Mouse (Mus musculus) mouse trophoblast stem cell (cell line): Measurements from ENCODE around the gene Zbtb4.

ENCODE experiments used
- in situ Hi-C, 2 experiments: fragments of 300-500 bp; cut with MseI, MboI; formaldehyde crosslinking; loops; 2 replicates in 1 of 2; 3 replicates in 1 of 2; pipeline ENCODE4 v1.15.1; 2025

Zbtb4 gene

DNA sequence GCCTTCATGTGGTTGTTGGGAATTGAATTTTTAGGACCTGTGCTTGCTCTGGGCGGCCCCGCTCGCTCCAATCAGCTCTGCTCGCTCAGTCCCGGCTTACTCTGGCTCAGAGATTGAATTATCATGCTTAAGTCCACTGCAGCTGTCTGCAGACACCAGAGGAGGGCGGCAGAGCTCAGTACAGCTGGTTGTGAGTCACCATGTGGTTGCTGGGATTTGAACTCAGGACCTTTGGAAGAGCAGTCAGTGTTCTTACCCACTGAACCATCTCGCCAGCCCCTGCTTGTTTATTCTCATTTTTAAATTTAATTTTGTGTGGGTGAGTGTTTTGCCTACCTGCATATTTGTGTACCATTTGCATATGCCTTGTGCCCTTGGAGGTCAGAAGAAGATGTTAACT lies 2.2 kb upstream of the Zbtb4 start:
- in situ Hi-C loops = no loop called here

DNA sequence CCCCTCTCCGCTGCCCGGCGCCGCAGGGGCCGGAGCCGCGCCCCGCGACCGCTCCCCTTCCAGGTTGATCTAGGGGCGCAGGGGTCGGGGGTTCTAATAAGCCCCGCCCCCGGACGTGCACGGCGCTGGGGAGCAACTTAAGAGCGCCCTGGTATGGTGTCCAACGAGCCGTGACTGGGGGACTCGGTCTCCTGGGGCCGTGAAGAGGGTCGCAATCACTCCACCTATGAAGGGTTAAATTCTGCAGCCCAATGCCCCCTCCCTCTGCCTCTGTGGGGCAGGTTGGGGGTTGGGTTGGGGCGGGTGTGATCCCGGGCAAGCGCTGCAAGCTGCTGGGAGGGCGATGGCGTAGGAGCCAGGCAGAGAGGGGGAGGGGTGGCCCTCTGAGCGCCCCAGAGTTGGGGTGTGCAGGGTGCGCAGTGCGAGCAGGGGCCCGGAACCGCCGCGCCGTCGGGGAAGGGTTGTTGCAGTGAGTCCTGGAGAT lies 456 bp downstream of the Zbtb4 start:
- in situ Hi-C loops = no loop called here

DNA sequence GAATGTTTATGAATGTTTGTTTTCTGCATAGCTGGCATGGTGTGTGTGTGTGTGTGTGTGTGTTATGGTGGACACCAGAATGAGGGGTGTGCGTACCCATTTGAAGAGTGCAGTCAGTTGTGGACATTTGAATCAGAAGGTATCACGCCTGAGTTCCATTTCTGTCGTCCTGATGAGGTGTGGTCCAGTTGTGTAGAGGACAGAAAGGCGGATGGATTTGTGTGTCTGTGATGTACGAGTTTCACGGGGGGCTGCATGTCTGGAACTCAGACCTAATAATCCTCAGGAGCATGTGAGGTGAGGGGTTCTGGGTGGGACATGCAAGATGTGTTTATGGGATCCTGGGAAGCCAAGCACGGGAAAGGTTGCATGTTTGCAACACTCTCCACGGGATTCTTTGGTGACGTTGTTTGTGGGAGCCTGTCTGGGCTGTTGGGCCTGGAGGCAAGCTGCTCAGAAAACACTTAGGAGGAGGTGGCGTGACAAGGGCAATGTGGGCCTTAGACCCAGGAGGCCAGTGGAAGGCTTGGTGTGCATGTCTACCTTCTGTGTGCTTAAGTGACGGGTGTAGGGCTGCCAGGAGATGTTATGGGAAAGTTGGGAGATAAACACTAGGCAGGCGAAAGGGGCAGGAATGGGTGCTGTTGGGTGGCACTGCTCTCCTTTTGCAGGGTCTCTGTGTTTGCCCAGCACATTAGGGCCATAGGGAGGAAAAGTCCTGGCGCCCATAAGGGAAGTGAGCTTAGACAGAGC lies 1.3 kb downstream of the Zbtb4 start:
- in situ Hi-C loops = no loop called here

DNA sequence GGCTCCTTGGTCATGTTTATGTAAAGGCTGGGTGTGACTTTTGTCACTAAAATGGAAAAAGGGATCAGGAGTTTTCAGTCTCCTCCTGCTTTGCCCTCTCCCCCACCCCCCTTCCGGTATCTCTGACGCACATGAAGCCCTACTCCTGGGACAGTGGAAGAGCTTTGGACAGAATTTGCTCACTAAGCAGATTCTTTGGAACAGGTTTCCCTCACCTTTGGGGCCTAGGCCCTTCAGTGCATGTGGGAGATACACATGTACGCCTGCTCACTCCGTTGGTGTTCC lies 1.9 kb downstream of the Zbtb4 start:
- in situ Hi-C loops = no loop called here

DNA sequence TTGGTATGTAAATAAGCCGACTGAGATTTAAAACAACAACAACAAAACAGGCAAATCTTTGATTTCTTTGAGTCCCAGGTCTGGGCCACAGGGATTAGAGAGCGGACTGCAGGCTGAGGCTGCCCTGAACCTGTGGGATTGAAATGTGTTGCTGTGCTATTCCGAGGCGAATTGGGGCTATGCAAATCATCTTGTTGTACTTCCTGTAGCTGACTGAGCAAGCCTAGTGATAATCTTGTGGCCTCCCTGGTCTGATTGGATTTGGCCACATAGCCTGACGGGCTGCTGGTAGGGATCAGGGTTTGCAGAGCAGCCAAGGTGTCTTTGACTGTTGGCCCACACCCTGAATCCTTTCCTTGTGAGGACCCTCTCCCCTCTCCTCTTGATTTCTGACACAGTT lies 9.2 kb downstream of the Zbtb4 start:
- in situ Hi-C loops = no loop called here

DNA sequence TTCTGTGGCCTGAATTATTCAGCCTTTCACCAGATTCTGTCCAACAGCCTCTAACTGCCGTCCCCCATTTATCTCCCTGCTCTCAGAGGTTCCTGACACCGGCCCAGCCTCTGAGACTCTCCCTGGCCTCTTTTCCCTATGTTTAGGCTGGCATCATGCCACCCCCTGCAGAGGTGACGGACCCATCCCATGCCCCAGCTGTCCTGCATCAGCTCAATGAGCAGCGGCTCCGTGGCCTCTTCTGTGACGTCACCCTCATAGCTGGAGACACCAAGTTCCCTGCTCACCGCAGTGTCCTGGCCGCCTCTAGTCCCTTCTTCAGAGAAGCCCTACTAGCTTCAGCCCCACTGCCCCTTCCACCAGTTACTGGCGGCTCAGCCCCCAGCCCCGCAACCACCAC lies 10.0 kb downstream of the Zbtb4 start:
- in situ Hi-C loops = no loop called here

DNA sequence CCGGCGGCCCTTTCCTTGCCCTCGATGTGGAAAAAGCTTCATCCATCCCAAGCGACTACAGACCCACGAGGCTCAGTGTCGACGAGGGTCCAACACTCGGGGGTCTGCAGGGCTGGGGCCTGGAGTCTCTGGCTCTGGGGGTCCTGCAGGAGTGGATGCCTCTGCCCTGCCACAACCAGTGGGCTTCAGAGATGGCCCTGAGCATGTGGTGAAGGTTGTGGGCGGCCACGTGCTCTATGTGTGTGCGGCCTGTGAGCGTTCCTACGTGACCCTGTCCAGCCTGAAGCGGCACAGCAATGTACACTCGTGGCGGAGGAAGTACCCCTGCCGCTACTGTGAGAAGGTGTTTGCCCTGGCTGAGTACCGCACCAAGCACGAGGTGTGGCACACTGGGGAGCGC lies 10.8 kb downstream of the Zbtb4 start:
- in situ Hi-C loops = no loop called here

DNA sequence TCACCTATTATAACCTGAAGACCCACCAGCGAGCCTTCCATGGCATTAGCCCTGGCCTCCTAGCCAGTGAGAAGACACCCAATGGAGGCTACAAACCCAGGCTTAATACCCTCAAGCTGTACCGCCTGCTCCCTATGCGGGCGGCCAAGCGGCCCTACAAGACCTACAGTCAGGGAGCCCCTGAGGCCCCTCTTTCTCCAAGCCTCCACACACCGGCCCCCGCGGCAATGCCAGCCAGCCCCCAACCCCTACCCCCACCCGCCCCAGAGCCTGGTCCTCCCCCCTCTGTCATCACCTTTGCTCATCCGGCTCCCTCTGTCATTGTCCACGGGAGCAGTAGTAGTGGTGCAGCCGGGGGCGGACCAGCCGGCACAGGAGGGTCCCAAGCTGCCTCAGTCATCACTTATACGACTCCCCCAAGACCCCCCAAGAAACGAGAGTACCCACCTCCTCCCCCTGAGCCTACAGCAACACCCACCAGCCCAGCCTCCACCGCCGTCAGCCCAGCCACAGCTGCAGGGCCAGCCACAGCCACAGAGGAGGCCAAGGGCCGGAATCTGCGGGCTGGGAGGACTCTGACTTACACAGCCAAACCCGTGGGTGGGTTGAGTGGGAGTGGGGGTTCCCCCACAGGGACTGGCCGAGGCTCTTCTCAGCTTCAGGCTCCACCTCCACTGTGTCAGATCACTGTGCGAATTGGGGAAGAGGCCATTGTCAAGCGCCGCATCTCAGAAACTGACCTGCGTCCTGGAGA lies 12.0 kb downstream of the Zbtb4 start:
- in situ Hi-C loops = no loop called here

DNA sequence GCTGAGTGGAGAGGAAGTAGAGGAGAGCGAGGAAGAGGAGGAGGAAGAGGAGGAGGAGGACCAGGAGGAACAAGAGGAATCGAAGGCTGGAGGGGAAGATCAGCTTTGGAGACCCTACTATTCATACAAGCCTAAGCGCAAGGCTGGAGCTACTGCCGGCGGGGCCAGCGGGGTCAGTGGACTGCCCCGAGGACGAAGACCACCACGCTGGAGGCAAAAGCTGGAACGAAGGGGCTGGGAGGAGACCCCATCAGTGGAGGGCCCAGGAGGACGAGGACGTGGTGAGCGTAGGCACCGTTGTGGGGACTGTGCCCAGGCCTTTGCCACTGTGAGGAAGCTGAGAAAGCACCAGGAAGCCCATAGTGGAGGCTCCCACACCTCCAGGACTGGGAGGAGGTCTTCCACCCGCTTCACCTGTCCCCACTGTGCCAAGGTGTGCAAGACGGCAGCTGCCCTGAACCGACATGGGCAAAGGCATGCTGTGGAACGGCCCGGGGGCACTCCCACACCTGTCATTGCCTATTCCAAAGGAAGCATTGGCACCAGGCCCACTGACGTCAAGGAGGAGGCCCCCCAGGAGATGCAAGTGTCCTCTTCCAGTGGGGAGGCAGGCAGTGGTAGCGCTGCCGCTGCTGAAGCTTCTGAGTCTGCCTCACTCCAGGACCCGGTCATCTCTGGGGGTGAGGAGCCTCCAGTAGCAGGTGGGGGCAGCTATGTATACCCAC lies 12.7 kb downstream of the Zbtb4 start:
- in situ Hi-C loops = no loop called here

DNA sequence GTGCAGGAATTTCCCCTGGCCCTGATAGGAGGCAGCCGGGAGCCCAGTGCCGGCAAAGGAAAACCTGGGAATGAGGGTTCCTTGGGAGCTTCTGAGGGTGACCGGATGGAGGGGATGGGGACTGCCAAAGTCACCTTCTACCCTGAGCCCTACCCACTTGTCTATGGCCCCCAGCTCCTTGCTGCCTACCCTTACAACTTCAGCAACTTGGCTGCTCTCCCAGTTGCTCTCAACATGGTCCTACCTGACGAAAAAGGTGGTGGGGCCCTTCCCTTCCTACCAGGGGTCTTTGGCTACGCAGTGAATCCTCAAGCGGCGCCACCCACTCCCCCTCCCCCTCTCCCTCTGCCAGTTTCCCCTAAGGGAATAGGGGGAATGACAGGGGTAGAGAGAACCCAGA lies 13.3 kb downstream of the Zbtb4 start:
- in situ Hi-C loops = no loop called here

DNA sequence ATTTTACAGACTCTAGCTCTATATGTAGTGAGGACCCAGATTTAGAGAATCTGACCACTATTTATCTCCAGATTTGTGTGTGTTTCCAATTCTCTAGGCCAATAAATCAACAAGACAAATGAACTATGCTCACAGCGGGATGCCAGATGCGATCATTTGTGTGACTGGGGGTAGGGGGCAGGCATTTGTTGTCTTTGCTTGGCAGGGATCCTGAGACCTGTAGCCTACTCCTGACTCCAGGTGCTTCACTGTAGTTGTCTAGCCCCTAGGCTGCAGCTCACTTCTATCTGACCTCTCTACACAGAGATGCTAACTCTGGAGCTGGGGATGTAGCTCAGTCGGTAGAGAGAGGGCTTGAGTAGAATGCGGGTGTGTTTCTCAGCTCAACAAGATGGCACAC lies 16.1 kb downstream of the Zbtb4 start:
- in situ Hi-C loops = no loop called here

DNA sequence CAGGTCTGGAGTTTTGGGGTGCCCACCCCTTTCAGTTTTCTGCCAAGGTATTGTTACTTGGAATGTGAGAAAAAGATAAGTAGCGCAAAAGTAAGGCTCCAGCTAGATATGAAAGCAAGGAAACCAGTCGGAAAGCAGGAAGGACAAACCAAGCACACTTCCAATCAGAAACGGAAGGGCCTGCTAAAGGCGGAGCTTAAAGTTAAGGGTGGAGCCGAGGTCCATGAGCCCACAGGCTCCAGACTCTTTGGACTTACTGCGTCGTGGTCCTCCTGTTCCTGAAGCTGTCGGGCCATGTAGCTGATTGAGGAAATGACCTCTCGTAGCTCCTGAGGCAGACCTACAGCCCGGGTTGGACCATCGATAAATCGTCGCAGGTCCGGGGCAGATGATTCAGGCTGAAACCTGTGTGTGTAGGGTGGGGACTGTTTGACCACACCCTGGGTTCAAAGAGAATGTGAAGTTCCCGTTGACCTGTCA lies 19.1 kb downstream of the Zbtb4 start:
- in situ Hi-C loops = no loop called here

DNA sequence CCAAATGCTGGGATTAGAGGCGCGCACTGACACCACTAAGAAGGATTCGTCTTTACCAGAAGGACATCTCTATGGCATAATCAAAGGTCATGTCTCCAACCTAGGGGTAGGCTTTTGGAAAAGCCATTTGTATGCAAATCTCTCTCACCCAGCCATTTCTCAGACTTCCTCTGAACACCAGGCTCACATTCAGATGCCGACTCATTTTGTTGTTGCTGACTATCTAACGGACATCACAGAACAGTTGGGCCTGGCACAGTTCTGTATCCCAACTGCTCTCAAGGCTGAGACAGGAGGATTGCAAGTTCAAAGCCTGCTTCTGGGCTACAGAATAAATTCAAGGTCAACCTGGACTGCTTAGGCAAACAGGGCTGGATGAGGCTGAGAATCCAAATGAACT lies 21.6 kb downstream of the Zbtb4 start:
- in situ Hi-C loops = no loop called here

DNA sequence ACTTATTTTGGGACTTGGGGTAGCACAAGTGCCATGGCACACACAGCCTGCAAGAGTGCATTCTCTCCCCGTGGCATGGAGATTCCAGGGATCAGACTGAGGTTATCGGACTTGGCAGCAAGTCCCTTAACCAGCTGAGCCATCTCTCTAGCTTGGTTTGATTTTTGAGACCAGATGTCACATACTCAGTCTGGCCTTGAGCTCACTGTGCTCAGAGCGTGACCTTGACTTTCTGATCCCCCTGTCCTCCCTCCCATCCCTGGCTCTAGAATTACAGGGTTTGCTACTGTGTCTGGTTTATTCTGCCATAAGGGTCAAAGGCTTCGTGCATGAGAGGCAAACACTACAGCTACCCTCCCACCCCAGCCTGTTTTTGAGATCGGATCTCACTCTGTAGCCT lies 23.7 kb downstream of the Zbtb4 start:
- in situ Hi-C loops = no loop called here

DNA sequence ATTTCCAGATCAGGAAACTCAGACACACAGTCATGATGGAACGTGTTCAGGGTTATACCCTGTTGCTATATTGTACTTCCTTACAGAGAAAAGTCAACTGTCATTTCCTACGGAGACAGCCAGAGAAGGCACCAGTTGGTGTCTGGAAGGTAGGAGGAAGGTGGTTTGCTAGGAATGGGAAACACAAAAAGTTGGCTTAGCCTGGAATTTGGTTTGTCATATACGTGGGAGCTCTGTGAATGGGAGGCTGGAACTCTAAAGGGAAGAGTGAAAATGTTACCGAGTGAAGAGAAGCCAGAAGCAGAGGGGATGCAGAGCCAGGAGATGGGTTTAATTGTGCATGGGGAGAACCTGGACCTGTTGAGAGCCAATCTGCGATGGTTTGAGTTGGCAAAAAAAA lies 25.7 kb downstream of the Zbtb4 start:
- in situ Hi-C loops = no loop called here

DNA sequence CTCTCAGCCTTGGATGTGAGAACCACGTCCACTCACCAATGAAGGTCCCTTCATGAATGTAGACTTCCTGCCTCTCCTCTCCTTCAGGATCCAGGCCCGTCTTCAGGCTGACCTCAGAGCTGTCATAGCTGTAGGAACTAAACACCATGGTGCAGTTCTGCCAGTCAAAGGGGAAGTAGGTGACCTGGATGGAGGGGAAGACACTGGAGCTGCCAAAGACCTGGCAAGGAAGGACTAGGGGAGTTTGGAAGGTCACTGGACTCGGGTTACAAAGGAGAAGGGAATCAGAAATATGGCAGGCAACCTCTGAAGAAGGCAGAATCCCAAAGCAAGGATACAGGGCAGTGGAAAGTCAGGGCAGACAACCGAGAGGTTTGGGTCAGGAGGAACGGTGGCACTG lies 27.7 kb downstream of the Zbtb4 start:
- in situ Hi-C loops = no loop called here

DNA sequence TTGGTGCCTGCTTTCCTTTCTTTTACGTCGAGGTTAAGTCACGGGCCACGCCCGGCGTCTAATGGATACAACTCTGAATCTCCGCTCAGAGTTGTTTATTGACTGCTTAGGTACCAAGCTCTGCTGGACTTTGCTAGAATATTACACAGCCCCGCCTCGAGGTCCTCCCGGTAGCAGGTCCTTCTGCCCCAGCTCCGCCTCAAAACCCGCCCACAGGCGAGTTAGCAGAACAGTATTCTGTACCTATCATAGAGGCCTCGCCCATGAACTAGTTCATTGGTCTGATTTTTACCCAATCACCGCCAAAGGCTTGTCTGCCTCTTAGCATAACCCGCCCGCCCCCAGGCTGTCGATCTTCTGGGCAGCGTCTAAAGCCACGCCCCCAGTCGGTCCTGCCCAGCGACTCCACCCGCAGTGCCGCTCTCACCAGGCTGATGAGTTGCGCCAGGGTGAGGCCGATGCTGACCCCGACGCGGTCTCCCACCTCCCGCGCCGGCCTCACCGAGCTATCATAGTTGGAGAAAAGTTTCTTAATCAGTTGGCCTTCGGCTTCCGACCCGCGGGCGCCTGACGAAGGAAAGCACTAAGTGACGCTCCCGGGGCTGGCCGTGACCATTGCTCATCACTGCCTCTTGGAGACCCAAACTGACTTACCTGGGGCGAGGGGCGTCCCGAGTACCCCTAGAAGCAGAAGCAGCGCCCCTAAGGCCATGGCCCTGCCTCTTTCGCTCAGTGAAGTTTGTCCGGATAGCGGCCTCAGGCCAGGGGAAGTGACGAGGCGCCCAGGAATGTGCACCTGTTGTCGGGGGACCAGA lies 29.7 kb downstream of the Zbtb4 start, which contains the start of gene Chrnb1:
TSS of gene Chrnb1 (minus strand) at position 776 of the 815 bp plus-strand sequence.
- in situ Hi-C loops = no loop called here

DNA sequence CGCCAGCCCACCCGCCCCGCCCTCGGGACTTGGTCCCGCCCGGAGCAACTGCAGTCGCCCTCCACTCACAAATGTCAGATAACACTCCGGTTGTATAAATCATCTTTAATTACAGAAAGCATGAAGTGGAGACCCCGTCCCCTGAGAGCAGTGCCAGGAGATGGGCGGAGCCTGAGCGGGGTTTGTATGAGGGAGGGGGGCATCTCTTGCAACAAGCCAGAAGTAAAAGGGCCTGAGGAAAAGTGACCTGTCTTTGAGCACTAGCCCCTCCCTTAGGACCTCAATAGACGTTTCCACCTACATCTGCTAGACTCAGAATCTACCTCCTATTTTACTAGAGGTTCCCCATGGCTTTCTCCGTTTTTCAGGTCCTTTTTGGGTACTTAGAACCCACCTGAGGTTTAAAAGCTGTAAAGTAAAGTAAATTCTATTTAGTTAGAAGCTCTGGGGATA lies 30.3 kb downstream of the Zbtb4 start:
- in situ Hi-C loops = no loop called here

DNA sequence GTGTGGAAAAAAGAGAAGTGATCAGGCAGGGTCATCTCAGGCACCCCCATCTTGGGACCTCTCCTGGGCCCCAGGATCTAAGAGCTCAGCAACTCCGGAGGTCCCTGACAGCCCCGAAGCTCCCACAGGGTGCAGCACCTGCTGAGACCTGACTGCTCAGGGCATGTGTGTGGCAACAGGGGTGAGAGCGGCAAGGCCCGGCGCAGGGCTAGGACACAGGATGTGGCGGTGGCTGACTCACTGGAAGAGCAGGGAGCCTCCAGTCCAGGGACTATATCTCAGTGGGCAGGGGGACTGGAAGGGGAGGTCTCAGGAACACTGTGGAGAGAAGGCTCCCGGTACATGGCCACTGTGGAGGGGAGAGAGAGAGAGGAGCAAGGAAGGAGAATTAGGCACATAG lies 32.2 kb downstream of the Zbtb4 start:
- in situ Hi-C loops = no loop called here

DNA sequence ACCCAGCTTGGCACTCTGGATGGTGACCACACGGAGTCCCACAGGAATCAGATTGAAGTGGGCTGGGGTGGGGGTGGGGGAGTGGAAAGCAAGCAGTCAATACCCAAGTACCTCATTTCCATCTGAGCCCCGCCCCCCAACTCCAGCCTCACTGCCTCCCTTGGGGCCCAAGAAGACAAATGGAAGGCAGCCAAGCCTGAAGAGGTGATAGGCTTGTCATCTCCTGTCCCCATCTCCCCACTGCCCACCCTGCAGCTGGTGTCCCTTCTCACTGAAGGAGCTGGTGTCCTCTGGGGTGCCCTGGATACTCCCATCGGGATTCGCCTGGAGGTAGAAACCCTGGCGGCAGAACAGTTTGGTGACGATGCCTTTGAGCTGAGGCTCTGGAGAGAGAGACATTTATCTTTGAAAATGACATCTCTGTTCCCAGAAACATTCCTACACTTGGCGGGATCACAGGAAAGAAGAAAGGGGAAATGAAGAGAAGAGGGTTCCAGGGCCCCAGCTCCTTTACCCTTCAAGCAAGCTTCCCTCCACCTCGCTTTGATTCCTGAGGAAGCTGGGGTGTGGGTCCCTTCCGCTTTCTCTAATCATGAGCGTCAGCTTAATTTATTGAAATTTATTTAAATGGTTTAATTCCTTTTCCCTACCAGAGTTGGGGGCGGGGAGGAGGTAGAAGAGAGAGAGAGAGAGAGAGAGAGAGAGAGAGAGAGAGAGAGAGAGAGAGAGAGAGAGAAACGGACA lies 33.9 kb downstream of the Zbtb4 start:
- in situ Hi-C loops = no loop called here

DNA sequence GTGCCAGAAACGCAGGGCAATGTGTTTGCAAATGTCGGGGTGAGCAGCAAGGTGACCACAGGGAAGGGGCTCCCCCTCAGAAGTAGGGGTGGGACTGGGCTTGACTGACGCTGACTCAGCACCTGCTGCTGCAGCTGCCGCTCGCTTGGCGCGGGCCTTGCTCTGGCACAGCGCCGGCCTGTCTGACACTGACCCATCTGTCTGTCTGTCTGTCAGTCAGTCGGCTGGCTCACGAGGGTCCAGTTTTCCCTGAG lies 34.4 kb downstream of the Zbtb4 start:
- in situ Hi-C loops = no loop called here
